Mouse (Mus musculus): ENCODE results near the gene Dmrtc1c1. TPM values are rescaled to one million over a fixed set of nuclear protein-coding genes. Genes with fewer than 3 reads are reported as not detected.
"Not testable (repeated sequence)": the region's sequence is repeated elsewhere in the genome, so short reads cannot be mapped to it uniquely, and the experiment has no call there.

Gene Dmrtc1c1
- not detected for total RNA-seq (2021)

DNA sequence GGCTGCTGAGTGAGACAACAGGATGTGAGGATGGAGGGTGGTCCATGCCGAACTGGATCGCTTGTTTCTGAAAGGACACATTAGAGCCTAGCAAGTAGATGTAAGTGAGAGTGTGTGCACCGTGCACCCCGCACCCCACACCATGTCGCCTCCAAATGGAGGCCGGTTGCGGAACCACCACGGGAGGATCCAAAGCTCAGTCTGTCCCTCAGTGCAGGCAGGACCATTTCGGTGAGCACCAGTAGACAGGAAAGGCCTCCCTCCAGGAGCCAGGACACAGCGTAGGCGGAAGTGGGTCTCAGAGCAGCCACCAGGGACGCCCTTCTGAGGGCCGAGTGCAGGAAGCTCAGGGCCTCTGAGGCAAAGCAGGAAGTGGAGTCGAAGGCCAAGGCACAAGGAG lies at the start of gene Dmrtc1c1:
Dmrtc1c1 (plus strand) TSS at position 301 of the 400 bp plus-strand sequence.
- not testable (repeated sequence) for DNase-seq

DNA sequence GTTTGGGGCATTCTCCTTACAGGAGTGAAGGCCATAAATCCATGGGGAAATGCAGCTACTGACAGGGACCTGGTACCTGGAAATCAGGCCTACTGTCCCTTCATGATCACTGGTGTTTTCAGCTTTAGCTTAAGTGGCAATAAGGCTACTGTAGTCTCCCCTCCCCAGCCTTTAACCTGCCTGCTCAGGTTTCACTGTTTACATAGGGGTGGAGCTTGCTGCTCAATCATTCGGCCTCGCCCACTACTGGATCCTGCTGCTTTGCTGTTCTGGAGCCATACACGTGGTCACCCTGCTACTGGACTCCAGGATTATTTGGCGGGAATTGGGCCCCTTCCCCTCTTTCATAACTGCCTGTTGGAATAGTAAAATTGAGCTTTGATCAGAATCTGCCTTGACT lies 36.9 kb upstream of the Dmrtc1c1 start:
- DNase-seq = no peak

GRCm38 (mm10) chrX:102812311-102812710 lies 9.5 kb downstream of the Dmrtc1c1 start:
- DNase-seq = no peak

GRCm38 (mm10) chrX:102854516-102854915 lies 51.8 kb downstream of the Dmrtc1c1 start, which contains the start of gene Dmrtc1c2:
Dmrtc1c2 (minus strand) TSS chrX:102854616.
- not testable (repeated sequence) for DNase-seq

Other genes starting within 250 kb of the Dmrtc1c1 start
- 10 to 100 TPM; 24.0 to 25.0 TPM for gene Phka1, start 158.7 kb upstream of the Dmrtc1c1 start, total RNA-seq (2021)
- gene Gm3880, start 116.0 kb upstream of the Dmrtc1c1 start, total RNA-seq (2021) = not detected
- not detected for gene Gm9112, start 95.3 kb upstream of the Dmrtc1c1 start, total RNA-seq (2021)
- gene Dmrtc1b, start 95.1 kb upstream of the Dmrtc1c1 start, total RNA-seq (2021) = not detected
- gene Dmrtc1c2, start 51.7 kb downstream of the Dmrtc1c1 start, total RNA-seq (2021) = not detected
- not detected for gene 1700031F05Rik, start 65.0 kb downstream of the Dmrtc1c1 start, total RNA-seq (2021)
- gene Dmrtc1a, start 105.7 kb downstream of the Dmrtc1c1 start, total RNA-seq (2021) = 1 to 10 TPM; 5.0 to 5.3 TPM
- not detected for gene 1700011M02Rik, start 105.9 kb downstream of the Dmrtc1c1 start, total RNA-seq (2021)
- gene 1700018G05Rik, start 125.4 kb downstream of the Dmrtc1c1 start, total RNA-seq (2021) = not detected

All from layer of hippocampus, postnatal 36 days (tissue).